Mouse (Mus musculus): Measurements from ENCODE around the gene Gm20388.

DNA sequence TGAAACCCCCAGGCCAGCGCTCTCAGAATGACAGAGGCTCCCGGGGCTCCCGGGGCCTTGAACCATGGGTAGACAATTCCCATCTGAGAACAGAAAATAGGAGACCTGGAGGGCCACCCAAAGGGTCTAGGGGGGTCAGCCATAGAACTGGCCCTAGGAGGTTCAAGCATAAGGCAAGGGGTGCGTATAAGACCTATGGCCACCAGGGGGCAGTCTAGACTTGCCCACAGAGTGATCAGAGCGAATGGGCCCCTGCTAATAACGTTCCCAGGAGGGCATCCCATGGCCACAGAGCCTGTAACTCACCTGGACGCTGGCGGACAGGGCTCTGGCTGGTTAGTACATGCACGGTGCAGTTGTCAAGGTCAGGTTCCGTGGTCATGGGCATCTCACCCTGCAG lies 2590.2 kb downstream of the Gm20388 start:
- TF ChIP-seq POLR2A (IDR thresholded peaks at IDR 0.05; ENCODE audit: extremely low read depth, insufficient read depth, low read length) (no peak), CTCF (IDR thresholded peaks at IDR 0.05; ENCODE audit: extremely low read depth, insufficient read depth, low read length) (peak; percentile 89)

All from cortical plate, adult 2 months (tissue).